Mouse (Mus musculus) v-Abl transformed pro-B cells (cell line): ENCODE data around the gene Nrxn2.

Source experiments
- in situ Hi-C, 2 experiments: fragments of 400-800 bp; cut with MboI; formaldehyde crosslinking; loops; one replicate each; pipeline ENCODE4 v1.15.1; 2025; ENCODE audit not compliant: unreplicated experiment in 2 of 2

The Nrxn2 gene

DNA sequence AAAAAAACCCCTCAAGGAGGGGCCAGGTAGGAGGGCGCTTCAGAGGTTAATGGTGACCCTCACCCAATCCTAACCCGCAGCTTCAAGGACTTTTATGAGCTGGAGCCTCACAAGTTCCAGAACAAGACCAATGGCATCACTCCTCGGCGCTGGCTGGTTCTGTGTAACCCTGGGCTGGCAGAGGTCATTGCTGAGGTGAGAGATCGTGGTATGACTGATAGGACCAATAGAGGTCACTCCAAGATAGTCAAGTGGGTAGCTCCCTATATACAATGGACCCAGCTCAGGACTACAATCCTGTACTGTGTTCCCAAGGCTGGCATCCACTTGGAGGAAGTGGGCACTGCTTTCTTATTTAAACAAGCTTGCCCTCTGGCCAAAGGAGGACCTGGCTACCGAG, 28.3 kb upstream of the Nrxn2 start:
- in situ Hi-C loops: no loop called here

DNA sequence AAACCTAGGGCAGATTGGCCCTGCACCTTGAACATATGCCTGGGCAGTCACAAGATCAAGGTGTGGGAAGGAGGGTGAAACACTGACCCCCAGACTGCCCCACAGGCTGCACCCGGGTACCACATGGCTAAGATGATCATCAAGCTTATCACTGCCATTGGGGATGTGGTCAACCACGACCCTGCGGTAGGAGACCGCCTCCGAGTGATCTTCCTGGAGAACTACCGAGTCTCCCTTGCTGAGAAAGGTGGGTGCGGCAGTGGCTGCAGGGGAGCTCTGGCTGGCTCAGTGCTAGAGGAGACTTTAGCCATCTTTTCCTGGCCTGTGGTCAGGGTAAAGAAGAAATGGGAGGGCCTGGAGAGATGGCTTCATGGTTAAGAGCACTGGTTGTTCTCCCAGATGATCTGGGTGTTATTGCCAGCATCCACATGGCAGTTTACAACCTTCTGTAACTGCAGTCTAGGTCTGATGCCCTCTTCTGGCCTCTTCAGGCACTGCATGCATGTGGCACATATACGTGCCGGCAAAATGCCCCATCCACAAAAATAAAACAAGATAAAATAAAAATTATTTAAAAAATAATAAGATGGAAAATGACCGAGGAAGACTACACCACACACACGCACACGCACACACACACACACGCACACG, 25.7 kb upstream of the Nrxn2 start:
- in situ Hi-C loops: no loop called here

DNA sequence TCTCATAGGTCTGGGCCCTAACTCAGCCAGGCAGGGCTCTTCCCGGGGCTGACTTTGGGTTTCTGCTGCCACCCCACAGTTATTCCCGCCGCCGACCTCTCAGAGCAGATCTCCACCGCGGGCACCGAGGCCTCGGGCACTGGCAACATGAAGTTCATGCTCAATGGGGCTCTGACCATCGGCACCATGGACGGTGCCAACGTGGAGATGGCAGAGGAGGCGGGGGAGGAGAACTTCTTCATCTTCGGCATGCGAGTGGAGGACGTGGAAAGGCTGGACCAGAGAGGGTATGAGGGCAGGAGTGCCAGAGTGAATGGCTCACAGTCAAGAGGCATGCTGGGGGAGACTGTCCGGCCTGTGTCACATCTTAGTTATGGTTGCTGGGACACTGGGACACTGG, 24.9 kb upstream of the Nrxn2 start:
- in situ Hi-C loops: no loop called here

GRCm38 (mm10) chr19:6396237-6396636, 22.3 kb upstream of the Nrxn2 start:
- in situ Hi-C loops: no loop called here

DNA sequence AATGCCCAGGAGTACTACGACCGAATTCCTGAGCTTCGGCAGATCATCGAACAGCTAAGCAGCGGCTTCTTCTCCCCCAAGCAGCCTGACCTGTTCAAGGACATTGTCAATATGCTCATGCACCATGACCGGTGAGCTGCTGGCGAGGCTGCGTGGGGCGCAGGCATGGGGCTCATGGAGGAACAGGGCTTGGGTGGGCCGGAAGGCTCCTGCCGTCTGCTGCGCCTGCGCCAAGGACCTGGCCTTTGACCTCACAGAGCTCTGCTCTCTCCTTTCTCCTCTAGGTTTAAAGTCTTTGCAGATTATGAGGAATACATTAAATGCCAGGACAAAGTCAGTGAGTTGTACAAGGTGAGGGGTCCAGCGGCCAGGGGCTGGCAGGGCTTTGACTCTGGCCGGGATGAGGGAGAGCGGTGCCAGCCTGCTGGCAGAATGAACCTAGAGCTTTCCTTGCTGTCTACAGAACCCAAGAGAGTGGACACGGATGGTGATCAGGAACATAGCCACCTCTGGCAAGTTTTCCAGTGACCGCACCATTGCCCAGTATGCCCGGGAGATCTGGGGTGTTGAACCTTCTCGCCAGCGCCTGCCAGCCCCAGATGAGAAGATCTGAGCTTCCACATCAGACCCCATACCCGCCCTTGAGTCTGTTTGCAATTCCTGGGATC, 20.8 kb upstream of the Nrxn2 start:
- in situ Hi-C loops: no loop called here

DNA sequence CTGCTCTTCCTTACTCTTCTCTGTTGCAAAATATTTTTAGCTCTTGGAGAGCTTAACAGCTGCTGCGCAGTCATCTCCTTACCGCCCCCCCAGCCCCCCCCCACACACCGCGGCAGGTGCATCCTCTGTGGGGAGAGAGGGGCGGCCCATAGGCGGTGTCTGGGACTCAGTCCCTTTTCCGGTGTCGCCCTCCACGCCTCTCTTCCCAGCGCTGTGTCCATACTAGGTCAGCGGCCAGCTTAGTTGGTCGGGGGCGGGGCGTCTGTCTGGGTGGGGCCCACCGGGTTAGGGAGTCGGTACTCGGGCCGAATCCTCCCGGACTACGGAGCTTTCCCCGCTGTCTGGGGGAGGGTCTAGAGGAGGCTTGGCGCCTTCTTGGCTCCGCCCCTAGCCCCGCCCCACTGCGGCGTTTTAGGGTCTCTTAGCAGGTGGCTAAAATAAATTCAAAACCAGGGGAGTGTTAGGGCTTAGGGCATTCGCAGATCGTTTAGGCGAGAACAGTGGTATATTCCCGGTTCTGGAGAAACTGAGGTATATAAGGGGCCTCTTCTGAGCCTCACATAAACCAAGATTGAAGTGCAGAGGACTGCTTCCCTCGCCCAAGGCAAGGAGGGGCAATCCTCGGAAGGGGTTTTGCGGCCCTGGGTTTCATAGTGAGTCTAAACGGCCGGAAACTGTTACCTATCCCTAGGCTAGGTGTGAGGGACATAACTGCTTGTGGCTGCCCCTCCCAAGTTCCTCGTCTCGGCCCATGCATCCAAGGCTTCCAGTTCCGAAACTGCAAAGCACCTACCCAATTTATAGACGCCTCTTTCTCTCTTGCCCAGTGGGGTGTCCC, 19.9 kb upstream of the Nrxn2 start:
- in situ Hi-C loops: no loop called here

- in situ Hi-C loops: loop anchor here in 1 of 2 experiments (5.0 to 10.0 kb wide), 2 partner anchors 32 to 55 kb away; no protein-coding TSS in a partner anchor
Measured at GRCm38 (mm10) chr19:6399285-6400095, 19.0 kb upstream of the Nrxn2 start, which contains the start of gene Rasgrp2. Gene Rasgrp2 (plus strand): TSS chr19:6399340.

GRCm38 (mm10) chr19:6400096-6401086, 18.1 kb upstream of the Nrxn2 start:
- in situ Hi-C loops: loop anchor here in 1 of 2 experiments (5.0 to 10.0 kb wide), 2 partner anchors 33 to 54 kb away; no protein-coding TSS in a partner anchor

DNA sequence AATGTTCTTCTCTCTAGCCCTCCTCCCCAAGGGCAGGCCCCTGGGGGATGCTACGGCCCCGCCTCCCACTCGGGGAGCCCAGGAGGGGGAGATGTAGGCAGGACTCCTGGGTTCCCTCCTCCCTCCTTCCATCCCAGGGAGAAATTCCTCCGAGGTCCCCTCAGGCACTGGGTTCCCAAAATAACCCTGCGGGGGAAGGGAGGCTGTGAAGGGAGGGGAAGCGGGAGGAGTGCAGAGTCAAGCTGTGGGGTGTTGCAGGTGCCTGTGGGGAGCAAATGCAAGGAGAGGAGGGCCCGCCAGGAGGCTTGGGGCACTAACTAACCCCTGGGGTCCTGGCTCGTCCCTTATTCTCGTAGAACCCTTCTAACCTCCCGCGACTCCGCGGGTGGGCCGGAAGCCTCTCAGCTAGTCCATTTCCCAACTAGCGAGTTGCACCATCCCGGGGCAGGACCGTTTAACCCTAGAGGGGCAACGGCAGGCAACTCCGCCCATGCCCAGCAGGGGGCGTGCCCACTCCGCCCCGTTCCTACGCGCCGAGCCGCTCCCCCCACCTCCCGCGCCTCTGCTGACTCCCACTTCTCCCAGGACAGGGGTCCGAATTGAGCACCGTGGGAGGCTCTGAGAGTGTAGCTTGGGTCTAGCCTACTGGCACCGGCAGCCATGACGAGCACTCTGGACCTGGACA, 17.3 kb upstream of the Nrxn2 start:
- in situ Hi-C loops: loop anchor here in 1 of 2 experiments (5.0 to 10.0 kb wide), 2 partner anchors 34 to 54 kb away; no protein-coding TSS in a partner anchor

DNA sequence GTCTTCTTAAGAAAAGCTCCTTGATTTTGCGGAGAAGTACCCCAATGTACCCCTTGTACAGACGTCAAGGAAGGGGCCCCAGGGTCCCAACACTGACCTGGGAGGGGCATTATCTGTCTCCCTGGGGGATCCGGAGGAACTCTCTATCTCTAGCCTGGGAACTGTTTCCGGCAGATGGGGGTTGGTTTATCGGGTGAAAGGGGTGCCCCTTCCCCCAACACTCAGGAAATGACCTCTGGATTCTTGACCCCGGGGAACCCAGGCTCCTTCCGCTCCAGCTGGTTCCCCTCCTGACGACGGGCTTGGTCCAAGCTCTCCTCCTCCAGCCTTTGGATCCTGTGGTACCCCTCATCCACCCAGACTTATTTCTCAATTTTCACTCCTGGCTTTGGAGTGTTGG, 16.6 kb upstream of the Nrxn2 start:
- in situ Hi-C loops: loop anchor here in 1 of 2 experiments (5.0 to 10.0 kb wide), 2 partner anchors 35 to 53 kb away; no protein-coding TSS in a partner anchor

- in situ Hi-C loops: loop anchor here in 1 of 2 experiments (5.0 to 10.0 kb wide), 2 partner anchors 37 to 51 kb away; no protein-coding TSS in a partner anchor
Measured at GRCm38 (mm10) chr19:6403869-6404268, 14.7 kb upstream of the Nrxn2 start.

- in situ Hi-C loops: loop anchor here in 1 of 2 experiments (10.0 kb wide), 1 partner anchor 49 kb away; no protein-coding TSS in a partner anchor
Measured at GRCm38 (mm10) chr19:6405433-6405832, 13.1 kb upstream of the Nrxn2 start.

DNA sequence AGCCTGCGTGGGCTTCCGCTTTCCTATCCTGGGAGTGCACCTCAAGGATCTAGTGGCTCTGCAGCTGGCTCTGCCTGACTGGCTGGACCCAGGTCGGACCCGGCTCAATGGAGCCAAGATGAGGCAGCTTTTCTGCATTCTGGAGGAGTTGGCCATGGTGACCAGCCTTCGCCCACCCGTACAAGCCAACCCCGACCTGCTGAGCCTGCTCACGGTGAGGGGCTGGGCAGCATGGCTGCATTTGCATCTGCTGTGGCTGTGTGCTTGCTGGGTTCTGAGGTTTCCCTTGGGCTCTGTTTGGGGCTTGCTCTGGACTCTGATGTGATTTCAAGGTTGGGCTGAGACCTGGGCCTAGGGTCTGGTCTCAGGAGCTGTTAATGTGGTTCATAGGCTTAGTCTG, 11.4 kb upstream of the Nrxn2 start:
- in situ Hi-C loops: loop anchor here in 1 of 2 experiments (10.0 kb wide), 1 partner anchor 48 kb away; no protein-coding TSS in a partner anchor

DNA sequence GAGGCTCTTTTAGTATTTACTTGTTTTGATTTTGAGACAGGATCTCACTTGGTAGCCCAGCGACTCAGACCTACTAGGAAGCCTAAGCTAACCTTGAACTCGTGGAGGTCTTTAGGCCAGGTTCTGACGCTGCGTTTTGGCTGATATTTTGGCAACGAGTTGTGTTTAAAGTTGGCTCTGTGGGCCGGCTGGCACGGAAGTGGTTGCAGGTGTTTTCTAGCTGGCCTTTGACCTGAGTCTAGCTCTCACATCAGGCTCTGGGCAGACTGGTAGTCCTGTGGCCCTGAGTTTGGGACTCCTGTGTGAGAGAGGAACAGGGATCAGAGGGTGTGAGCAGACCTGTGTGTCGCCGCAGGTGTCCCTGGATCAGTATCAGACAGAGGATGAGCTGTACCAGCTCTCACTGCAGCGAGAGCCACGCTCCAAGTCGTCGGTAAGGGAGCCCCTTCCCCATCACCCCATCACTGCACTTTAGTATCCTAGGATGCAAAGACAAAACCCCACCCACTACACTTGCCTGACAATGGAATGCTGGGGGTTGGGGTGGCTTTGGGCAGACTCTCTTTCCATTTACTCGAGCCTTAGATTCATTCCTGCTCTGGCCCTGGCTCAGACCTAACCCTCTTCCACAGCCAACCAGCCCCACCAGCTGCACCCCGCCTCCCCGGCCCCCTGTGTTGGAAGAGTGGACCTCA, 10.6 kb upstream of the Nrxn2 start:
- in situ Hi-C loops: loop anchor here in 1 of 2 experiments (10.0 kb wide), 1 partner anchor 47 kb away; no protein-coding TSS in a partner anchor

DNA sequence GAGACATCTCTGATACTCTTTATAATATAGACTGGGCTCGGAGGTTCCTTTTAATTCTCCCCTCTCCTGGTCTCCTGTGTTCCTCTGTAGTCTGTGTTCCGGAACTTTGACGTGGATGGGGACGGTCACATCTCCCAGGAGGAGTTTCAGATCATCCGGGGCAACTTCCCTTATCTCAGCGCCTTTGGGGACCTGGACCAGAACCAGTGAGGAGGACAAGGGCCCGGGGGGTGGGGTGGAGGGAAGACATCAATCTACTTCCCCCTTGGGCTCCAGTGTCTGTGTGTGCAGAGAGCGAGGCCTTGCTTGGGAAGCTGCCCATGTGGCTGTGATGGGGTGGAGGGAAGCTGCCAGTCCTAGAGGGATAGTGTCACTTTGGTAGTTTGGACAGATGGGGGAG, 9.8 kb upstream of the Nrxn2 start:
- in situ Hi-C loops: loop anchor here in 1 of 2 experiments (10.0 kb wide), 1 partner anchor 46 kb away; no protein-coding TSS in a partner anchor

DNA sequence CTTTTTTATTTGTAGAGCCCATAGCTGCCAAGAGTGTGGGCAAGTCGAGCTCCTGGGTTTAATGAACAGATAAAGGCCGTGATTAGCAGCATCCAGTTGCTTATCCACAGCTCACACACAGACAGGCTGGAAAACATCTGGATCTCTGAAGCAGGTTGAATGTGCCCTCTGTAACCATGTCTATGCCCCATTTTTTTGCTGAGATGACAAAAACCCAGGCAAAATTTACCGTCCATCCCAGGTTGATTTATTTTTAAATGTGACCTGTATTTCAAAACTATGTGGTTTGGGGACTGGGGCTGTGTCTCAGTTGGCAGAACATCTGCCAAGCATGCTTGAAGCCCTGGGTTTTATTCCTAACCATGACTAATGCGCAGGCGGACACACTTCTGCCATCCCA, 9.4 kb upstream of the Nrxn2 start:
- in situ Hi-C loops: loop anchor here in 1 of 2 experiments (10.0 kb wide), 1 partner anchor 46 kb away; no protein-coding TSS in a partner anchor

GRCm38 (mm10) chr19:6409936-6410335, 8.6 kb upstream of the Nrxn2 start:
- in situ Hi-C loops: loop anchor here (10.0 kb wide), 3 partner anchors 45 to 165 kb away; no protein-coding TSS in a partner anchor
